Mouse (Mus musculus) liver, embryonic 14.5 days (tissue): ENCODE results near the gene Rd3l.

ENCODE experiments used
- CTCF ChIP-seq: IDR thresholded peaks from 2 replicates; pipeline ENCODE4 v1.5.1; 2016; ENCODE audit warnings: antibody characterized with exemption, low read depth, control low read depth
- EP300 ChIP-seq: IDR thresholded peaks from 2 replicates; pipeline ENCODE4 v1.6.1; 2016; ENCODE audit warnings: antibody characterized with exemption, low read depth

DNA sequence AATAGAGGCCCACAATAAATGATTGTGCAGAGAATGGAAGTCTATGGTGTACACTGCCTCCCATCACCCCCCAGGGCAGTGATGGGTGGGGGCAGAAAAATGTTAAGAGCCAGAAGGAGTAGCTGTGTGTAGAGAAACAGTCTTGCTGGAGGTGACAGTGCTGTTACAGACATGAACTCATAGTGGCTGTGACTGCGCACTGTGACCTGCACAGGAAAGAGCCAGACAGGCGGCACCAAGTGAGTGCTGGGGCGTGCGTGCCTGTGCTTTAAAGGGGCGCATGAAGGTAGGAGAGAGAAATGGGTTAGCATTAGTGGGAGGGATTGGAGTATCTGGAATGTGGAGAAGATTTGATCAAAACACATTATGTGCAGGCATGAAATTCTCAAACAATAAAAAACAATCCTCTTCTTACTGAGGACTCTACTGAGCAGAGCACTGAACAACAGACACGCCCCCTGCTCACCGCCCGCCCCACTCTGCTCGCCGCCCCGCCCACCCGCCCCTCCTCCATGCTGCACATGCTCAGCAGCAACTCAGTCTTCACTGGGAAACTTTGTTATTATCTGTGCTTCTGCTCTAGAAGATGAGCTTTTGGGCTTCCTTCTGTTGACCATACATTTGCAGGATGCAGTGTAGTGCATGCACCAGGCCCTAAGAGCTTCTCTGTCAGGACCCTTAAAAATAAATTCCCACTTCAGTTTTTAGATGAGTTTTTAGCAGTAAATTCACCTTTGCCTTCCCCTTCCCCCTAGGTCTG is 31.6 kb upstream of the Rd3l start:
- TF ChIP-seq CTCF (no peak), EP300 (no peak)
